Mouse (Mus musculus) layer of hippocampus, adult 9-10 months (tissue): ENCODE results near the gene Tex50.

ENCODE experiments used
- DNase-seq: peaks from one replicate; pipeline ENCODE4 v3.0.0; 2022; ENCODE audit warnings: low spot score

Gene Tex50

DNA sequence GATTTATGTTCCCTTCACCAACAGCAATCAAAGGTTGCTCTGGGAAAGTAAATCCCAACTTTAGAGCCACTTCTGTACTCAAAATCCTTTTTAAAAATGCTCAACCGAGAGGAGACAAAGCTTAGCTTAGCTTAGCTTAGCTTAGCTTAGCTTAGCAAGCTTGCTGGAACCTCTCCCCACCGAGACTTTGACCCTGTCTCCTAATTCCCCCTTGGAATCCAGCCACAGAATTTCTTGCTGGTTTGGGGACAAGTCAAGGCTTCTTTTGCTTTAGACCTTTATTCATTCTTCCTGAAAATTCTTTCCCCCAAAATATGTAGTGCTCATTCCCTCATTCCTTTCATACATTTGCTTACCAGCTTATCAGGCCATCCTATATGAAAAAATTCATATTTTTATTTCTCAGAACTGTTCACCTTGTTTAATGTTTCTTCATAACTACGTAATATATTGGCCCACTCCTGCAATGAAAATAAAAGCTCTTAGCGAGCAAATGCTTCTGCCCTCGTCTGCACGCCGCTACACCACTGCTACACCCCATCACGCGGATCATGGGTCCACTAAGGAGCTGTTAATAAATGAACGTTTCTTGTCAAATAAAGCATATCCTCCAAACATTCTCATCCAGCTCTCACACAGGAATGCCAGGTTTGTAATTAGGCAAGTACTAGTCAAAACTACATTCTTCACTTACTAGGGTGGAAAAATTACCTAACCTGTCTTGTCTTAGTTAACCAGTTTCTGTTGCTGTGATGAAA, 36.3 kb downstream of the Tex50 start:
- DNase-seq = no peak

DNA sequence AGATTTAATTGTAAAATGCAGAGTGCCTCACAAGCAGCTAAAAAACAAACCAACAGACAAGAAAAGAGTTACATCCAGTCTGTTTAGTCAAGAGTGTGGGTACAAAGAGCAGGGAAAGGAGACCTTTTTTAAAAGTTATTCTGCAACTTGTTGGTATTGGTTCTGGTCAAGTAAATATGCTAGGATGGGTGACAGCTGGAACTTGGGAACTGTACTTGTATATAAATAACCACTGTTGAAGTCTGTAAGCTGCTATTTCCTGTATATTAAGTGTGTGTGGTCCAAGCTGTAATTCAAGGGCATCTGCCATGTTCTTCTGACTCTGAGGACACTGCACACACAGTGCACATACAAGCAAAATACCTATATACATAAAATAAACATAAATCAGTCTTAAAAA, 44.5 kb downstream of the Tex50 start:
- no peak for DNase-seq

DNA sequence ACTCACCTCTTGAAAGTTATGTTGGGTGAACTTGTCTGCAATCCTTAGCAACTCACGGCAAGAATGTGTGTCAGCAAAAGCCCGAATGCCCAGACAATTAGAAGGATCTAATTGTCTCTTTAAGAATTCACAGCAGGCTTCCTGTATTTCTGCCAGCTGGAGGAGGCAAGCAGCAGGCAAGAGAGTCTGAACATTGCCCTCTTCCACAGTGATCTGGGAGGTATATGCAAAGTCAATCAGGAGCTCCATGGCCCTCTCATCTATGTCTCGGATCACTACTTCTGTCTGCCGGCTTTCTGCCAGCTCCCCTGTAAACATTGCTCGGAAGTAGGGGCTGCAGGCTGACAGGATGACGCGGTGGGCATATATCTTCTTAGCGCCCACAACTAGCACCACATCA, 49.9 kb downstream of the Tex50 start:
- DNase-seq = no peak
